ENCODE assay signal across 27 mouse cellular contexts in genomic region chr14:22700236-22700635, GRCm38 (mm10).
DNase-seq lines count a peak whose midpoint lies in the region; ATAC-seq and TF ChIP-seq lines count a peak whose summit lies in the region.
"Had no signal": no experiment of that assay in that cellular context is flagged by ENCODE, and none has a peak within 500 bp of the region (broad histone marks: within the 10 kb centered on the region; RNA-seq: fewer than 3 reads in every experiment).

No protein-coding gene starts in this region.

- no peak for TF ChIP-seq EP300 in lung, postnatal 0 days (IDR thresholded peaks at IDR 0.05)

- H3K9ac ChIP-seq in lung, postnatal 0 days (replicated peaks; ENCODE audit: low read depth) = no peak overlapping the region
- H3K9ac ChIP-seq: embryonic facial prominence, embryonic 12.5 days; embryonic facial prominence, embryonic 15.5 days; forebrain, embryonic 13.5 days; heart, embryonic 13.5 days; hindbrain, embryonic 12.5 days; hindbrain, embryonic 15.5 days had no signal

- TF ChIP-seq CTCF in lung, postnatal 0 days (IDR thresholded peaks at IDR 0.05) = no peak
- TF ChIP-seq CTCF in C2C12 (IDR thresholded peaks at IDR 0.05; ENCODE audit: control insufficient read depth, insufficient read depth, insufficient read length) = no peak

- H3K79me2 ChIP-seq in C2C12 (ENCODE audit: control insufficient read depth, insufficient read depth) = no peaks in the 10 kb centered on the region

- 85% methylated on average over 1 of the region's 1 CpGs for WGBS in lung, postnatal 0 days
- WGBS in forebrain, embryonic 10.5 days = 95% methylated on average over 1 of the region's 1 CpGs

- H3K4me1 ChIP-seq in lung, postnatal 0 days (ENCODE audit: insufficient read depth, low read depth, low read length) = no peaks in the 10 kb centered on the region
- peaks cover 12% of the 10 kb centered on the region for H3K4me1 ChIP-seq in forebrain, embryonic 10.5 days
- H3K4me1 ChIP-seq: embryonic facial prominence, embryonic 15.5 days had no signal

- H3K27me3 ChIP-seq in lung, postnatal 0 days (replicated peaks; ENCODE audit: insufficient read depth, low read length) = no peaks in the 10 kb centered on the region
- no peaks in the 10 kb centered on the region for H3K27me3 ChIP-seq in C2C12 (ENCODE audit: control insufficient read depth, insufficient read depth, insufficient read length)
- peaks cover 62% of the 10 kb centered on the region for H3K27me3 ChIP-seq in forebrain, embryonic 10.5 days (ENCODE audit: poor library complexity, severe bottlenecking)
- H3K27me3 ChIP-seq: embryonic facial prominence, embryonic 12.5 days; embryonic facial prominence, embryonic 15.5 days; hindbrain, embryonic 12.5 days; hindbrain, embryonic 15.5 days; Patski had no signal

- H3K36me3 ChIP-seq in lung, postnatal 0 days (ENCODE audit: insufficient read depth, low read length) = no peaks in the 10 kb centered on the region
- H3K36me3 ChIP-seq in C2C12 (ENCODE audit: control insufficient read depth, insufficient read depth) = no peaks in the 10 kb centered on the region
- no peaks in the 10 kb centered on the region for H3K36me3 ChIP-seq in forebrain, embryonic 10.5 days (replicated peaks)
- H3K36me3 ChIP-seq: embryonic facial prominence, embryonic 12.5 days; embryonic facial prominence, embryonic 15.5 days; heart, embryonic 10.5 days; heart, embryonic 13.5 days; hindbrain, embryonic 12.5 days; hindbrain, embryonic 15.5 days had no signal

- no peaks in the 10 kb centered on the region for H3K9me3 ChIP-seq in lung, postnatal 0 days (ENCODE audit: low read length)
- H3K9me3 ChIP-seq in forebrain, embryonic 10.5 days = no peaks in the 10 kb centered on the region
- H3K9me3 ChIP-seq: embryonic facial prominence, embryonic 12.5 days; embryonic facial prominence, embryonic 15.5 days; forebrain, embryonic 13.5 days; heart, embryonic 10.5 days; heart, embryonic 13.5 days; hindbrain, embryonic 12.5 days; hindbrain, embryonic 15.5 days had no signal

- no peaks in the 10 kb centered on the region for H3K79me3 ChIP-seq in C2C12 (ENCODE audit: low read depth)

- H3K27ac ChIP-seq in lung, postnatal 0 days (ENCODE audit: low read length) = no peak overlapping the region
- no peak overlapping the region for H3K27ac ChIP-seq in forebrain, embryonic 10.5 days
- H3K27ac ChIP-seq: embryonic facial prominence, embryonic 12.5 days; embryonic facial prominence, embryonic 15.5 days; forebrain, embryonic 13.5 days; heart, adult 2 months; heart, embryonic 10.5 days; heart, embryonic 13.5 days; hindbrain, embryonic 12.5 days; hindbrain, embryonic 15.5 days had no signal

- no peak overlapping the region for H3K4me2 ChIP-seq in lung, postnatal 0 days (replicated peaks; ENCODE audit: low read depth, low read length)
- H3K4me2 ChIP-seq: embryonic facial prominence, embryonic 12.5 days; embryonic facial prominence, embryonic 15.5 days; forebrain, embryonic 13.5 days; heart, embryonic 13.5 days; hindbrain, embryonic 12.5 days; hindbrain, embryonic 15.5 days had no signal

- no peak for DNase-seq in lung, postnatal 0 days (ENCODE audit: low spot score)
- no peak for DNase-seq in lung, postnatal 4 days
- peak; percentile 67 for DNase-seq in adipocyte (ENCODE audit: low spot score)
- DNase-seq in forebrain, embryonic 10.5 days (ENCODE audit: extremely low spot score, low spot score) = no peak
- no peak for DNase-seq in layer of hippocampus, postnatal 10 days (ENCODE audit: low spot score in 2 of 2)
- DNase-seq in gastrocnemius, postnatal 10 days = no peak
- DNase-seq: adrenal gland, adult 2 months; adrenal gland, postnatal 14 days; B cell, adult 2 months; cerebellum, adult 11 months; cerebellum, adult 2 months; cerebellum, adult 9-11 months; cerebellum, postnatal 25 days; gastrocnemius, postnatal 14 days; heart, adult 2 months had no signal

- peak; percentile 28 for ATAC-seq in lung, postnatal 0 days
- ATAC-seq: CD4-positive, CD25-positive, alpha-beta regulatory T cell, adult 4 months; forebrain, embryonic 13.5 days; forebrain, embryonic 16.5 days; intestine, postnatal 0 days; Patski had no signal

- H3ac ChIP-seq in C2C12 (ENCODE audit: control insufficient read depth, insufficient read length, low read depth) = no peak overlapping the region

- no peak overlapping the region for H3K4me3 ChIP-seq in lung, postnatal 0 days (ENCODE audit: low read depth, low read length)
- H3K4me3 ChIP-seq in C2C12 (ENCODE audit: insufficient read depth, poor library complexity, severe bottlenecking) = no peak overlapping the region
- no peak overlapping the region for H3K4me3 ChIP-seq in forebrain, embryonic 10.5 days
- H3K4me3 ChIP-seq: embryonic facial prominence, embryonic 12.5 days; embryonic facial prominence, embryonic 15.5 days; forebrain, embryonic 13.5 days; heart, adult 2 months; heart, embryonic 10.5 days; heart, embryonic 13.5 days; hindbrain, embryonic 12.5 days; hindbrain, embryonic 15.5 days had no signal

TF ChIP-seq in C2C12, 6 proteins besides CTCF, POLR2A, EP300 and RAD21:
- TF ChIP-seq USF1 (IDR thresholded peaks at IDR 0.05; ENCODE audit: low read depth) (peak; percentile 34), FOSL1 (IDR thresholded peaks at IDR 0.05; ENCODE audit: insufficient read depth, low read length, poor library complexity, severe bottlenecking) (no peak)
